Mouse (Mus musculus): ENCODE measurements around the gene Rbm39. TPM values are rescaled to one million over a fixed set of nuclear protein-coding genes. Genes with fewer than 3 reads are reported as not detected.

Gene Rbm39
- total and polyA plus RNA-seq, 3 experiments = 212 to 417 (median 376) TPM

DNA sequence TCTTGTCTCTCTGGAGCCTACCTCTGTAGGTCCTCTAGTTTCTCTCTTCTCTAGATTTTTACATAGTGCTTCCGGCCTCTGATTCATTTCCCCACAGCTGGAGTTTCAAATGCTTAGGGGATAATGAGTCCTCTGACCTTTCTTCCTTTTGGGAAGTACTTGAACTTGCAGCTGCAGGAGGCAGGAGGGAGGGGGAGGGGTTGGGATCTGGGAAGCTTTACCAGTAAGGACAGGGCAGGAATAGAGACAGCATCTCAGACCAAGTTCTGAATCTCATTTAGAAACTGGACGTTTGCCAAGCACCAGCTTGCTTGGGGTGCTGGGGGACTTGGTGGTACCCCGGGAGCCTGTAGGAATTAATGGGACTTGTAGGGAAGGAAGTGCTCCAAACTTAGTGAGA is 19.9 kb upstream of the Rbm39 start (continued):
- TF ChIP-seq ELF1 (IDR thresholded peaks at IDR 0.05; ENCODE audit: low read depth, low read length) = no peak
- TF ChIP-seq IRF4 (IDR thresholded peaks at IDR 0.05; ENCODE audit: low read depth, low read length) = peak; percentile 86
- no peak for TF ChIP-seq NRF1 (IDR thresholded peaks at IDR 0.05; ENCODE audit: low read depth, low read length)
- TF ChIP-seq MAZ (IDR thresholded peaks at IDR 0.05; ENCODE audit: low read depth, low read length) = no peak
- TF ChIP-seq NELFE (IDR thresholded peaks at IDR 0.05; ENCODE audit: low read depth, low read length) = no peak
- no peak for TF ChIP-seq GABPA (IDR thresholded peaks at IDR 0.05; ENCODE audit: insufficient replicate concordance, low read depth, low read length)
- no peak for TF ChIP-seq ZNF384 (IDR thresholded peaks at IDR 0.05; ENCODE audit: low read depth, low read length)
- no peak for TF ChIP-seq ZKSCAN1 (IDR thresholded peaks at IDR 0.05; ENCODE audit: borderline replicate concordance, low read depth, low read length)
- no peak for TF ChIP-seq UBTF (IDR thresholded peaks at IDR 0.05; ENCODE audit: low read depth, low read length)

GRCm38 (mm10) chr2:156197129-156197911 is 17.3 kb upstream of the Rbm39 start:
- TF ChIP-seq SIN3A (IDR thresholded peaks at IDR 0.05; ENCODE audit: low read length) (peak; percentile 54; the same call in 1 of the 2 replicates), MAFK (IDR thresholded peaks at IDR 0.05; ENCODE audit: insufficient replicate concordance, low read length) (no peak)
- H3K9ac ChIP-seq (ENCODE audit: insufficient read depth, low read depth) = peak overlapping the region; percentile 92
- dilution Hi-C loops (cut with MboI; ENCODE audit: extremely low pct_ligation_motif_present, extremely low pct_unique_long_range_greater_than_20kb, low sequenced_read_pairs) = no loop called here
- no peaks in the 10 kb centered on the region for H3K9me3 ChIP-seq (replicated peaks; ENCODE audit: low read length)
- peaks cover 54% of the 10 kb centered on the region for H3K79me2 ChIP-seq (replicated peaks; ENCODE audit: control insufficient read depth, extremely low read depth, insufficient read depth, poor library complexity, severe bottlenecking)
- H3K4me2 ChIP-seq (ENCODE audit: insufficient read depth, low read depth, poor library complexity, severe bottlenecking) = peak overlapping the region; percentile 97
- in situ Hi-C loops (cut with MboI; ENCODE audit: low pct_ligation_motif_present, low pct_unique_long_range_greater_than_20kb, low sequenced_read_pairs) = no loop called here
- no peaks in the 10 kb centered on the region for H3K27me3 ChIP-seq (replicated peaks)
- H3K36me3 ChIP-seq (replicated peaks in 1 of 2; ENCODE audit: control insufficient read depth in 1 of 2, insufficient read depth in 1 of 2, low read length in 1 of 2) = peaks cover 0 to 11% of the 10 kb centered on the region in 2 experiments
- DNase-seq (ENCODE audit: extremely low read depth) = no peak
- H3K4me3 ChIP-seq (replicated peaks in 1 of 3; ENCODE audit: low read depth in 2 of 3, low read length in 2 of 3, poor library complexity in 1 of 3) = peak overlapping the region; percentile 73 to 95 (median 81)
- peaks cover 10 to 40% of the 10 kb centered on the region in 2 experiments; a peak in 3 of 4 replicates for H3K4me1 ChIP-seq (ENCODE audit: control insufficient read depth in 1 of 2, insufficient read depth in 2 of 2)
- H3K27ac ChIP-seq (ENCODE audit: insufficient read depth, low read depth) = peak overlapping the region; percentile 84

DNA sequence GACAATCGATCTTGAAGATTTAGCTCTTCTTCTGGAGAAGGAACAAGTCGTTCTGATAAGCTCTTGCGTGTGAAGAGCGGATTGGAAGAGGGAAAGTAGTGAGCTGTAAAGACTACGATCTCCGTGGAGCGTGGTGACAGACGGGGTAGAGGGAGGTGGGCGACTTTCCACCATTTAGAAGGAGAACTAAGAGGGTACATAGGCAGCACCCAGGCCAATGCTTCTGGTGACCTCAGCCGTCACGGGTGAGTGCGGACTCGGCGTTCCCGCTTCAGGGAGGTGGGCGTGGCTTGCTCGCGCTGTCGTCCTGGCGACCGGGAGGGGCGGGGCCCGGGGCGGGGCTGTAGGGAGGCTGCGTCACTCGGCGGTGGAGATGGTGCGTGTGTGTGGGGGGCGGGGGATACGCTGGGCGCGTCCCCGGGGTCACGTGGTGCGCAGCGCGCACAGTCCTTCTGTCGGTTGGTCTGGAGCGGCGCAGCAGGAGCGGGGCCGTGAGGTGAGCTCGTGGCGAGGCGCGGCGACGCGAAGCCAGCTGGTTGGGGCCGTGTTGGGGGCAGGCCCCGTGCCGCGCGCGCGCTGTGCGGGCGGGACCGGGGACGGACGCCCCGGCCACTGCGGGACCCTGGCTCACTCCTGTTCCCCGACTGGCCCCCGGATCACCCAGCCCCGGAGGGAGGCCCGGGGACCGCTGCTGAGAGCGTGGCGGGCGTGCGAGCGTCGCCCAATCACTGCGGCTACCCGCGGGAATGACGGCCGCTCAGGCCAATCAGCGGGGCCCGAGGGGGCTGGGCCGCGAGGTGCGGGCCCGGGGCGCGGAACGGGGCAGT is 16.5 kb upstream of the Rbm39 start, which contains the start of gene Phf20:
TSS of gene Phf20 (plus strand) at position 165 of the 827 bp plus-strand sequence.
- Histone ChIP-seq H3K9me3 (replicated peaks; ENCODE audit: low read length) (no peaks in the 10 kb centered on the region), H3K27ac (ENCODE audit: insufficient read depth, low read depth) (peak within 1 kb of the TSS; percentile 84), H3K9ac (ENCODE audit: insufficient read depth, low read depth) (peak within 1 kb of the TSS; percentile 92), H3K4me1 (ENCODE audit: control insufficient read depth in 1 of 2, insufficient read depth in 2 of 2) (peaks cover 7 to 40% of the 10 kb centered on the region in 2 experiments; a peak in 3 of 4 replicates), H3K4me3 (replicated peaks in 1 of 3; ENCODE audit: low read depth in 2 of 3, low read length in 2 of 3, poor library complexity in 1 of 3) (peak within 1 kb of the TSS; percentile 73 to 95 (median 81)), H3K36me3 (replicated peaks in 1 of 2; ENCODE audit: control insufficient read depth in 1 of 2, insufficient read depth in 1 of 2, low read length in 1 of 2) (peaks cover 0 to 9% of the 10 kb centered on the region in 2 experiments), H3K27me3 (replicated peaks) (no peaks in the 10 kb centered on the region), H3K79me2 (replicated peaks; ENCODE audit: control insufficient read depth, extremely low read depth, insufficient read depth, poor library complexity, severe bottlenecking) (peaks cover 47% of the 10 kb centered on the region), H3K4me2 (ENCODE audit: insufficient read depth, low read depth, poor library complexity, severe bottlenecking) (peak within 1 kb of the TSS; percentile 97)
- in situ Hi-C loops (cut with MboI; ENCODE audit: low pct_ligation_motif_present, low pct_unique_long_range_greater_than_20kb, low sequenced_read_pairs) (no loop called here), dilution Hi-C loops (cut with MboI; ENCODE audit: extremely low pct_ligation_motif_present, extremely low pct_unique_long_range_greater_than_20kb, low sequenced_read_pairs) (no loop called here)
- DNase-seq (ENCODE audit: extremely low read depth) = peak; percentile 94
- peak; percentile 91 for TF ChIP-seq USF2 (conservative IDR thresholded peaks at IDR 0.05; ENCODE audit: low read depth, low read length)
- TF ChIP-seq BHLHE40 (IDR thresholded peaks at IDR 0.05; ENCODE audit: low read depth, low read length) = peak; percentile 81
- no peak for TF ChIP-seq GABPA (IDR thresholded peaks at IDR 0.05; ENCODE audit: insufficient replicate concordance, low read depth, low read length)
- no peak for TF ChIP-seq ZKSCAN1 (IDR thresholded peaks at IDR 0.05; ENCODE audit: borderline replicate concordance, low read depth, low read length)
- no peak for TF ChIP-seq POLR2AphosphoS2 (IDR thresholded peaks at IDR 0.05; ENCODE audit: low read depth, low read length)
- TF ChIP-seq HCFC1 (IDR thresholded peaks at IDR 0.05; ENCODE audit: low read depth, low read length) = no peak; the same call in 1 of the 2 replicates
- TF ChIP-seq MXI1 (IDR thresholded peaks at IDR 0.05; ENCODE audit: low read depth, low read length) = peak; percentile 93
- TF ChIP-seq EP300 (IDR thresholded peaks at IDR 0.05; ENCODE audit: low read length) = no peak
- no peak; the same call in 1 of the 2 replicates for TF ChIP-seq ELF1 (IDR thresholded peaks at IDR 0.05; ENCODE audit: low read depth, low read length)
- TF ChIP-seq MAFK (IDR thresholded peaks at IDR 0.05; ENCODE audit: insufficient replicate concordance, low read length) = no peak
- TF ChIP-seq MAX (IDR thresholded peaks at IDR 0.05; ENCODE audit: low read length) = peak; percentile 97
- peak; percentile 43; the same call in 1 of the 2 replicates for TF ChIP-seq MYC (IDR thresholded peaks at IDR 0.05; ENCODE audit: low read depth, low read length)
- TF ChIP-seq POLR2A (IDR thresholded peaks at IDR 0.05; ENCODE audit: low read depth, low read length) = peak; percentile 90
- TF ChIP-seq NELFE (IDR thresholded peaks at IDR 0.05; ENCODE audit: low read depth, low read length) = peak; percentile 65
- no peak for TF ChIP-seq JUND (conservative IDR thresholded peaks at IDR 0.05; ENCODE audit: low read depth, low read length)
- peak; percentile 97 for TF ChIP-seq USF1 (IDR thresholded peaks at IDR 0.05; ENCODE audit: low read depth, low read length)
- no peak for TF ChIP-seq RAD21 (IDR thresholded peaks at IDR 0.05; ENCODE audit: low read depth, low read length)
- TF ChIP-seq SMC3 (IDR thresholded peaks at IDR 0.05; ENCODE audit: low read depth, low read length) = no peak
- TF ChIP-seq IRF4 (IDR thresholded peaks at IDR 0.05; ENCODE audit: low read depth, low read length) = no peak
- no peak for TF ChIP-seq MAZ (IDR thresholded peaks at IDR 0.05; ENCODE audit: low read depth, low read length)
- TF ChIP-seq TCF12 (IDR thresholded peaks at IDR 0.05; ENCODE audit: low read depth, low read length) = peak; percentile 61; the same call in 1 of the 2 replicates
